Mouse (Mus musculus): ENCODE measurements around the gene Agbl1. TPM values are rescaled to one million over a fixed set of nuclear protein-coding genes. Genes with fewer than 3 reads are reported as not detected.

The Agbl1 gene
- total RNA-seq, 2 experiments from 2014 or later: 5.4 to 8.2 TPM

DNA sequence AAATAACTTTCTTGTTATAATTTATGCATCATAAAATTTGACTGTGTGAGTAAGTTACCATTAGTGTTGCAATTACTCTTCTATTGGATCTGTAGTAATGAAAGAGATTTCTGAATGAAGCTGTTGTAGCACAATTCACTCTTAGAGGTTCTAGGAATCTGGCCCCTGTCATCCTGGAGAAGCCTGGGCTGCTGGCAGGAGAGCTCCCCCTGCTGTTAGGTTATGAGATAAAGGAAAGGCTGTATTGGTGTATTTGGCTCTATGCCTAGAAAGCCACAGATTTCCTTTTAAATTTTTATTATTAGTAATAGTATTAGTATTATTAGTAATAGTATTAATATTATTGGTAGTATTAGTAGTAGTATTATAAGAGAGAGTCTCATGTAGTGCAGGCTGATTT, 711.8 kb downstream of the Agbl1 start:
- DNase-seq: peak; percentile 19

DNA sequence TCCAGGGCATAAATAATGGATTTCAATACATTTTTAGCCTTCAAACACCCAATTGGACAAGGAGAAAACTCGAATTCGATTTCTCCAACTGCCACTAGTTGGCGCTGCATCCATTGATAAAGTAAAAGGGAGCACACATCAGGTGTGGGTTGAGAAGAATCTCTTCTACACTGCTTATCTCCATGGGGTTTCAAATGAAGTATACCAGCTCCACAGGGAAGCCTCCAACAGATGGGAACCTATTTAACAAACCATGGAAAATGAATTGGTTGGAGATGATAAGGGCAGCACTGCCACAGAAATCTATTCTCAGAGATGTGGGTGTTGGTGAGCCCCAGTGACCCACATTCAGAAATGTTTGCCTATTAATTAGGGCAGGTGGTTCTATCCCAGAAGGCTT, 741.6 kb downstream of the Agbl1 start:
- DNase-seq: no peak

DNA sequence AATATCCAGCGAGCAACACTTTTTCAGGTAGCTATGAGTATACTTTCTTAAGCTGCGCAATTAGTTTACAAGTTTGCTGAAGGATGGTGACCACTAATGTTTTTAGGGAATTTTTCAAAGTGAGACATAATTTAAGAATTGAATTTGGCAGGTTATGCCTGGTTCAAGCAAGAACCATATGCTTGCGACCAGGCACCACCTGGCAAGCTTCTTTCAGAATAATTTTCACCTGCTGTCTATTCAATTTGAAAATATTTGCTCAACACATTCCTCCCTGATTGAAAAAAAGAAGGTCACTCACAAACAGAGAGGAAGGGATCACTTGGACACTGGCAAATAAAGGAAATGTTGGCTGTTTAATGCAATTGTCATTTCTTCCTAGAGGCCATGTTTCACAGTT, 779.9 kb downstream of the Agbl1 start:
- DNase-seq: no peak

DNA sequence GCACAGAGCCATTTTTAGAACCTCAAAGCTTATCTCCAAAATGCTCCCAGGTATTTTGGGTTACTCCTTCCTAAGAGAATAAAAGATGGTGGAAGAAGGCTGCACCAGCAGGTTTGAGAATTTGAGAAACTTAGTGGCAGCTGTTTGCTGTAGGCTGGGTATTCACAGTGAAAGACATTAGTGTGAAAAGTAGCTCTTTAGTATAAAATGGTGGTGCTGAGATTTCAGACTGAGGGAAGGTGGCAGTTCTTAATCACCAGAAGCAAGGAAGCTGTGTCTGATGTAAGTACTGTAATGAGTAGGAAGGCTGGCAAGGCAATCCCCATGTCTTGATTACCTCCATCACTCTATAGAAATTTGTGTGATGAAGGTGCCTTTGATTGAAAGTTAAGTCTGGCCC, 799.3 kb downstream of the Agbl1 start:
- no peak for DNase-seq

DNA sequence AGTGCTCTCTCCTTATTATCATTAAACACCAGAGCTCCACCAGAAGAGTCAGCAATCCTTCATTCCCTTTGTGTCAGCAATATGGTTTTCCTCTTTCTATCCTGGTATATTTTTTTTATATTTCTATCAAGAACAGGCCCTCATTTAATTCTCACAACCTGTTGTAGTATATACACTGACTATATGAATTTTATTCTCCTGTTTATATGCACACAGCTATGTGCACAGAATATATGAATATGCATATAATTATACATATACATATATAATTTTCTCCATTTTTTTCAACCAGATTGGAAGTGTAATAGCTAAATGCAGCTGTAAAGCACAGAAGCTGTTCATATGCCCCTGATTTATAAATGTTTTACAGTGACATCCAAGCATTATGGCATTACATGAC, 846.3 kb downstream of the Agbl1 start:
- no peak for DNase-seq

DNA sequence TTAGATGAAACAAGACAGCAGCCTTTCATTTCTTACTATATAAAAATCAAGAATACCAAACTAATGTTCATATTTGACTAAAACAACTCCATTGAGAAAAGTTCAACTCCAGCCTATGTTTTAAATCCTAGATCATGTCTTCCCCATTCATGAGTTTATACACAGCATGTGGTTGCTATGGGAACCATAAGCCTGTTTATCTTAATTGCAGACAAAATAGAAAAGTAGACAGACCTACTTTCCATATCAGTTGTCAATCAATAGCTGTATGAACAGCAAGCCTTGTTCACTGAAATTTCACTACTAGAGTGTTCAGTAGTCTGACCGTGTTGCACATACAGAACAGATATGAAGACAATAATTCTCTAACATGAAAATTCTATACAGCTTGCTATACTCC, 857.6 kb downstream of the Agbl1 start:
- no peak for DNase-seq

DNA sequence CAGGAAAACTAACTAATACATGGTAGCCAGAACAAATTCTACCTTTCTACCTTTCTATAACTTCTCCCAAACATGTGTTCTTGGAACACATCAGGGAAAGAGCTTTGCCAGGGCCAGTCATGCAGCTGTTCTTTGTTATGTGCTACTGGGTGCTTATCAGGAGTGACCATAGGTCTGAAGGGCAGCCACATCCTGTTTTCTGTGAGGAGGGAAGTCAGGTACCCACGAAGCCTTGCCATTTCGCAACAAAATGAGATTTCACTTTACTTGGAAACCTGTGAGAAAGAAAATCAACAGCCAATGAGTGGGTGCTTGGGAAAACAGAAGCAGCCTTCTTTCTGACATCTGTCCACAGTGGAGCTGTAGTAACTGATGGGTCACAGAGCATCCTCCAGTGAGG, 865.5 kb downstream of the Agbl1 start:
- DNase-seq: no peak

DNA sequence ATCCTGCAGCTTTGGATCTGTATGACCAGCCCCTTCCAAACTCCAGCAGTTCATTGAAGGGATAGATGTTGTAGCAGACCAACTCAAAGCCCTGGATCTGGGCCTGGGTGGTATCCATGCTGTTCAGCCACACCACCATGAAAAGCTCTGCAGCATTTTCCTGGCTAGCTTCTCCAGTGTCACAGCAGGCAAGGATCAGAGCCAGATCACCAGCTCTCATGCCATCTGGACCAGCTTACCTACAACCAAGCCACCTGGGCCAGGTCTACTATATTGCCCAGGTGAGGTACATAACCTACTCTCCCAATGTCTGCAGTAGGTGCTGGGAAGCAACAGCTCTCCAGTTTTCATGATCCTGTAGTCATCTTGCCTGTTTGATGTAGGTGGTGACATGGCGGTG, 884.3 kb downstream of the Agbl1 start:
- no peak for DNase-seq

DNA sequence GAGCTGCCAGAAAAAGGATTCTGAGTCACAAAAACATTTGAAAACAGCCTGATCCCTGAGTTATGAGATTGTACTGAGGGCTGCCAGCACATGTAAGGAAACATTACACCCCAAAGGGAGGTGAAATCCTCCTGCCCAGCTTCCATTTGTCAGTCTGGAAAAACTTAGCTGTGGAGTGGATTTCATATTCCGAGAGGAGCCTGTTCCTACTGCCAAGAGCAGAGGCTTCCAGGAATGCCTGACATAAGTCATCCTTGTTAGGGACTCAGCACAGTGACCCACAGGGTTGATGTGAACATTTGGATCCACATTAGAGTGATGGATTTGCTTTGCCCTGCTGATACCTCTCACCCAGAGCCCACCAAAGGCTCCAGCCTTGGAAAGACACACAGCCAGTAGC, 899.4 kb downstream of the Agbl1 start:
- no peak for DNase-seq

DNA sequence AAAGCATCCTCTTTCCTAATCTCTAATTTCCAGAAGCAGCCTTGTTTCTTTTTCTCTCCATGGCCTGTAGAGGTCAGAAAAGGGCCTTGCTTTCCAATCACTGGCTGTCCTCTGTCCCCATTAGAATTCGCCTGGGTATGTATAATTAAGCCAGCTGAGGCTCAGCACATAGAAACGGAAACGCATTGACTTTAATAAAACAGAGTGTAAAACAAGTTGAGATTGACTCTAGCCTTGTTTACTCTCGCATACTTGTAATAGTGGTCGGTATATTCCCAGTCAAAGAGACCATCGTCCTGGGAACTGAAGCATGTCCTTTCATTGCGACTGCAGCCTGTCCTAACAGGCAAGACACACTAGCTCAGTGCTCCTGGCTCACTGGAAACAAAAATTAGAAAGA, 902.3 kb downstream of the Agbl1 start:
- no peak for DNase-seq

DNA sequence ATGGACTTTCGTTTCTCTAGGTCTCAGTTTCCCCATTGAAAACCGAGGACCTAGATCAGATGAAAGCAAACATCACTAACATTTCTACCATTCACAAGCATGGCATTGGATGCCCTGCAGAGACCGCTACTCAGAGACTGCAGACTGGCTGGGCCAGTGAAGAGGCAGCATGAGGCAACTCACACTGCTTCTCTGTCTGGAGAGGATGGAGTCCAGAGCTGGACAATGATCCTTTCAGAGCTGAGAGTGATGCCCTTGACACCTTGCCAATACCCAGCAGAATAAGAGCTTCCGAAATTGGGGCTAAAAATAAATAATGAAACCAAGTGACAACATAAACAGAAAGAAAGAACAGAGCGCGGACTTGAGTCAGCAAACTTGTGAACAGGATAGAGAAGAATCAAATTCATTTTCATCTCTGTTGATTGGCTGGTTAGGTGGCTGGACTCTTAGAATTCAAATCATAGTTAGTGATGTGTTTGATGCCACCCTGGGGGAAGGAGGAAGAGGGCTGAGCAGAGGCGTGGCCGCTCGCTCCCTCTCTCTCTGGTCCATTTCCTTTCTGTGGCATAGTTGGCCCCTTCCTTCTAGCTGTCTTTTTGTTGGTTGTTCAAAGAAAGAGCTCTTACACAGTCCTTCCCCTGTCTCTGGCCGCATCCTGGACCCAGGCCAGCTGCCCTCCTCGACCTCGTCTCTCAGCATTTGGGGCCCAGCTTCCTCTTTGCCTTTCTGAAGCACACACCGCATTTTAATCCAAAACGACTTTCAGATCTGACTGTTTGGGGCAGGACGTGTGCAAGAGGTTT, 903.1 kb downstream of the Agbl1 start:
- DNase-seq: peak; percentile 28

DNA sequence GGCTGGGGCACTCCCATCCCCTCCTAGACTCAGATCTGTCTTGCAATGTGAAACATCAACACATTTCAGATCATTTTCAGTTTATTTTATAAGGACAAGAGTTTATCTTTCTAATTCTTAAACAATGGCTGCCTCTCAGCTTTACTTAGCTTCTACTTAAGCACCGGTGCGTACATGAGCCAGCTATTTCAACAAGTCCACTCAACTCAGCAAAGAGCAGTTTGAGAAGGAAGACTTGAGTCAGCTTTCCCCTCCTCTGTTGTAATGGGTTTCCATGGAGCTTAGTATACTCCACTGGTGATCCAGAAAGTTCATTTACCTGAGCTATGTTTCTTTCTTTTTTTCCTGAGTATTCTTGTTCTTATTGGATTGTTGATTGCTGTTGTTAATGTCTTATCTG, 905.2 kb downstream of the Agbl1 start:
- no peak for DNase-seq

DNA sequence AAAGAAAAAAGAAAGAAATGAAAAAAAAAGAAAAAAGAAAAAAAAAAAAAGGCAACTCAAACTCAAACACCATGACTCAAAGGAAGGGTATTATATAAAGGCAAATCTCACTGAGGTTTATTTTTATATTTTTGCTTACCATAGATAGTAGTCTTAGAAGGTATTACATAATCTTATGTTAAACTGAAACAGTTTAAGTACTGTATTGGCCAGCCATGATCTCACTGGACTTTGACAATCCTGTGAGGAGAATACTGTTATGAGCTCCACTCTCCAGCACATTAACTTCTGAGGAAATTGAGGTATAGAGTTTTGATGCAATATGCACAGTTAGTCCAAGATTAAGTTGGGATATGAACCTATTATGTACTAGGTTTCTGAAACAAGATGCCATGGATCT, 909.0 kb downstream of the Agbl1 start:
- no peak for DNase-seq

DNA sequence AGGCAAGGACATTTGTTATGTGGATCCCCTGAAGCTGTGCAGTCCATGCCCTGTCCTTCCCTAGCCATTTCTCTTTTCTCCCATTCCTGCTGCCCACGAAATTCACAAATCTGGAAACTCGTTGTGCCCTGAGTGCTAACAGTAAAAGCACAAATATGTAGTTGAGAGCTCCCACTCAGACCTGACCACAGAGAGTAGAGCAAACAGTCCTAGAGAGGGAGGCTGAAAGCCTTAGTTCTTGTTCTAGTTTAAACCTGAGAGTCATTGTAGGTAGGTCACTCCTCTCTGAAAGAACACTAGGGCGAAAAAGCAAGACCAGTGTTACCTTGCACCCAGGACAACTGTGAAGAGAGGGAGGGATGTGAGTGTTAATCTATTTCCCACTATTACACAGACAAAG, 917.8 kb downstream of the Agbl1 start:
- DNase-seq: no peak

DNA sequence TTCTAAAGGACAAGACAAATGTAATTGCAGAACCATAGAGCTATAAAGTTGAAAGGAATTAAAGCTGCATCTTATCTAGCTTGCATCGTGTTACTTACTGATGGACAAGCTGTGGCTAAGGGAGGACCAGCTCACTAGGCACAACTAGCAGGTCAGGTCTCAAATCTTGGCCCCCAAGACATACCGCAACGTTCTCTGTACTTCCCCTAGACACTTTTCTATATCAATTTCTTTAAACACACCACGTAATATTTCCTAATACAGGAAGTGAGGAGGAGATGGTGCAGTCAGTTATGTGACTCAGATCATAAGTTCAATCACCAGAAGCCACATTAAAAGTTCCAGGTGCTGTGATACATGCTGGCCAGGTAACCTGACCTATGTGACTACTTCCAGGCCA, 919.1 kb downstream of the Agbl1 start:
- DNase-seq: no peak

DNA sequence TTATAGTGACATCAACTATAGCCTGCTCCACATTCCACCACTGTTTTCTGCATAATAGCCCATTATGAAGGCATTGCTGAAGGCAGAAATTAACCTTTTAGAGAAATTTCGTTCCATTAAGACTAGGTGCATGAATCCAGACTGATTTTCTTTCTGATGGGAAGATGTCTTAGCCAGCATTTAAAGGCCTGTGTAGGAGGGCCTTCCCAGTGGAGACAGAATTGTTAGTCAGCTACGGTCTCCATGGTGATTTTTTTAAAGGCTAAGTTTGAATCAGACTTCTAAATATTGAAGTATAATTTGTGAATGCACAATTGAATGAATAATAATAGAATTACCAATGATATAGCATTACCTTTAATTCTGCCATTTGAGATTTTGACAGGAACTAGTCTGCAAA, 920.2 kb downstream of the Agbl1 start:
- DNase-seq: no peak

DNA sequence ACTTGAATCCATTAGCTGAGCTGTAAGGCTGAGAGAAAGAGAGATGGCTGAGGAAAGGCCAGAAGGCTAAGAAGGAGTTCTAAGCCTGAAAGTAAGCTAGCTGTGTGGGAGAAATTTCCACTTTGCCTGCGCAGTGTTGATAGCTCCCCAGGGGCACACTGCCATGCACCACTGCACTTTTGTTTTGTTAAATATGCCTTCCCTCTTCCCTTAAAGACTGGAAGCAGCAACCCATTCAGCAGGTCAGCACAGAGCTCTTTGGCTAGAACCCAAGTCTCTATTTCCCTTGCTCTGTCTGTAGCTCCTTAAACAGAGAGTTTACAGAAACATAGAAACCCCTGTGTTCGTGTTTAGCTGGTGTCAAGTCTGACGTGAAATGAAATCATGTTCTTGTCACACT, 922.7 kb downstream of the Agbl1 start:
- no peak for DNase-seq

DNA sequence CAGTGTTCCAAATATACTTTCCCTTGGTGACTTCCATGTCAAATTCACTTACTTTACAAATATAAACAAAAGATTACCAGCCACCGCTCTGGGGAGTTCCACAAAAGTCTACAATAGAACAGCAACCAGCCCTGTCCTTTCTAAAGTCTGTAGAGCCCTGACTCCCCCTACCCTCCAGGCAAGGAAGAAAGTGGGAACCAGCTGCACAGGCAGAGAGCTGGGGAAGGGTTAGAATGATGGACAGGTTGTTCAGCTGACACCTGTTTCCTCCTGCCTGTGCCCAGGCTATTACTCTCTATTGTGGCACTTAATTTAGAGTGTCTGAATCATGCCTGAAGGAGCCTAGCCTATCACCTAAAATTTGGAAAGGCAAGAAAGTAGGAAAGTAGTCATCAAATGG, 923.2 kb downstream of the Agbl1 start:
- DNase-seq: no peak

DNA sequence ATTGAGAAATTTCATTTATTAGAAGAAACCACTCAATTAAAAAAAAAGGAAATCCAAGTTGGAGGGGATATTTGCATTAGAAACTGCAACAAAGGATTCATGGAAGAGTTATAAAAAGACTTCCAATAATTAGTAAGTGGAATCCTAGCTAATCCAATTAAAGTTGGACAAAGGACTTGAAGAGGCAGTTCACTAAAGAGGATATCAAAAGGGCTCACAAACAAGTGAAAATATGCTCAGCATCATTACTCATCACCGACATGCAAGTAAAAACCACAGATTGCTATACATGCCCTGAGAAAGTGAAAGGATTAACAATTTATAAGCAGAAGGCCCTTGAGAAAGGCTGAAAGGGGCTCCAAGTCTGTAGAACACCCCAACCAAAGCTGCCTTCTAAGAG, 935.2 kb downstream of the Agbl1 start:
- no peak for DNase-seq
